Comparison of ENCODE assay signal across 15 mouse cellular contexts in genomic region chr11:84752007-84752406, GRCm38 (mm10).
DNase-seq lines count a peak whose midpoint lies in the region; ATAC-seq and TF ChIP-seq lines count a peak whose summit lies in the region.
"Had no signal": no experiment of that assay in that cellular context is flagged by ENCODE, and none has a peak within 500 bp of the region (broad histone marks: within the 10 kb centered on the region; RNA-seq: fewer than 3 reads in every experiment).

No protein-coding gene starts in this region.

- no peak overlapping the region for H3K27ac ChIP-seq in intestine, postnatal 0 days (ENCODE audit: low read depth, low read length)
- no peak overlapping the region for H3K27ac ChIP-seq in intestine, embryonic 16.5 days (ENCODE audit: low read length)
- H3K27ac ChIP-seq in midbrain, postnatal 0 days (ENCODE audit: low read depth, low read length) = no peak overlapping the region
- no peak overlapping the region for H3K27ac ChIP-seq in midbrain, embryonic 10.5 days (replicated peaks)
- no peak overlapping the region for H3K27ac ChIP-seq in forebrain, embryonic 10.5 days
- H3K27ac ChIP-seq: embryonic facial prominence, embryonic 13.5 days; hindbrain, embryonic 10.5 days; limb, embryonic 15.5 days had no signal

- no peaks in the 10 kb centered on the region for H3K27me3 ChIP-seq in intestine, postnatal 0 days (replicated peaks; ENCODE audit: control insufficient read depth, insufficient read depth, low read length)
- H3K27me3 ChIP-seq in intestine, embryonic 16.5 days (replicated peaks; ENCODE audit: control insufficient read depth, insufficient read depth, low read length) = no peaks in the 10 kb centered on the region
- H3K27me3 ChIP-seq in midbrain, postnatal 0 days (ENCODE audit: insufficient read depth, low read length) = no peaks in the 10 kb centered on the region
- peaks cover 44% of the 10 kb centered on the region for H3K27me3 ChIP-seq in midbrain, embryonic 10.5 days (ENCODE audit: low read depth, poor library complexity, severe bottlenecking)
- peaks cover 93% of the 10 kb centered on the region for H3K27me3 ChIP-seq in forebrain, embryonic 10.5 days (ENCODE audit: poor library complexity, severe bottlenecking)
- H3K27me3 ChIP-seq: limb, embryonic 15.5 days had no signal

- 79% methylated on average over 6 of the region's 6 CpGs for WGBS in intestine, postnatal 0 days
- WGBS in intestine, embryonic 16.5 days = 74% methylated on average over 6 of the region's 6 CpGs
- 78% methylated on average over 6 of the region's 6 CpGs for WGBS in midbrain, postnatal 0 days
- WGBS in midbrain, embryonic 10.5 days = 82% methylated on average over 6 of the region's 6 CpGs
- 78% methylated on average over 6 of the region's 6 CpGs for WGBS in forebrain, embryonic 10.5 days

- no peak overlapping the region for H3K4me3 ChIP-seq in intestine, postnatal 0 days (ENCODE audit: low read depth, low read length)
- H3K4me3 ChIP-seq in intestine, embryonic 16.5 days (ENCODE audit: low read length) = no peak overlapping the region
- no peak overlapping the region for H3K4me3 ChIP-seq in midbrain, postnatal 0 days (ENCODE audit: low read depth, low read length)
- no peak overlapping the region for H3K4me3 ChIP-seq in midbrain, embryonic 10.5 days
- no peak overlapping the region for H3K4me3 ChIP-seq in forebrain, embryonic 10.5 days
- H3K4me3 ChIP-seq: embryonic facial prominence, embryonic 13.5 days; hindbrain, embryonic 10.5 days; limb, embryonic 15.5 days had no signal

- no peak for ATAC-seq in intestine, postnatal 0 days
- ATAC-seq in intestine, embryonic 16.5 days = no peak
- ATAC-seq in midbrain, postnatal 0 days (ENCODE audit: low FRiP score) = no peak

- H3K9ac ChIP-seq in intestine, postnatal 0 days (ENCODE audit: low read depth, low read length) = no peak overlapping the region
- no peak overlapping the region for H3K9ac ChIP-seq in intestine, embryonic 16.5 days (ENCODE audit: low read depth, low read length)
- H3K9ac ChIP-seq in midbrain, postnatal 0 days (replicated peaks; ENCODE audit: low read length, poor library complexity, severe bottlenecking) = no peak overlapping the region
- H3K9ac ChIP-seq: embryonic facial prominence, embryonic 13.5 days; limb, embryonic 15.5 days had no signal

- peak; percentile 66 for DNase-seq in midbrain, postnatal 0 days (ENCODE audit: low spot score)
- DNase-seq in midbrain, embryonic 10.5 days (ENCODE audit: low spot score) = no peak
- peak; percentile 55 for DNase-seq in MEL-GATA-1-ER (ENCODE audit: extremely low read depth, low read depth)
- DNase-seq in induced T-regulatory cell, adult 2 months (ENCODE audit: low read depth) = peak; percentile 34
- no peak for DNase-seq in forebrain, embryonic 10.5 days (ENCODE audit: extremely low spot score, low spot score)
- DNase-seq in adrenal gland, postnatal 4 days (ENCODE audit: low spot score in 2 of 2) = no peak
- DNase-seq: adrenal gland, postnatal 14 days; cerebellum, adult 9-11 months; heart, adult 18-20 months; layer of hippocampus, postnatal 36 days had no signal

- peak; percentile 59 for TF ChIP-seq CTCF in intestine, postnatal 0 days (IDR thresholded peaks at IDR 0.05; ENCODE audit: low read depth)
- peak; percentile 55 for TF ChIP-seq CTCF in midbrain, postnatal 0 days (IDR thresholded peaks at IDR 0.05)

- H3K9me3 ChIP-seq in intestine, postnatal 0 days (ENCODE audit: control insufficient read depth) = no peaks in the 10 kb centered on the region
- H3K9me3 ChIP-seq in intestine, embryonic 16.5 days (ENCODE audit: control insufficient read depth, low read length) = no peaks in the 10 kb centered on the region
- H3K9me3 ChIP-seq in midbrain, postnatal 0 days (ENCODE audit: low read length) = no peaks in the 10 kb centered on the region
- H3K9me3 ChIP-seq in midbrain, embryonic 10.5 days (replicated peaks) = no peaks in the 10 kb centered on the region
- H3K9me3 ChIP-seq in forebrain, embryonic 10.5 days = no peaks in the 10 kb centered on the region
- H3K9me3 ChIP-seq: embryonic facial prominence, embryonic 13.5 days; hindbrain, embryonic 10.5 days; limb, embryonic 15.5 days had no signal

- no peak overlapping the region for H3K4me2 ChIP-seq in intestine, postnatal 0 days (replicated peaks; ENCODE audit: low read depth)
- H3K4me2 ChIP-seq in intestine, embryonic 16.5 days (ENCODE audit: low read depth, low read length) = no peak overlapping the region
- no peak overlapping the region for H3K4me2 ChIP-seq in midbrain, postnatal 0 days (ENCODE audit: low read depth, low read length, poor library complexity, severe bottlenecking)
- H3K4me2 ChIP-seq: embryonic facial prominence, embryonic 13.5 days; limb, embryonic 15.5 days had no signal

- H3K36me3 ChIP-seq in intestine, postnatal 0 days (ENCODE audit: control insufficient read depth, insufficient read depth) = no peaks in the 10 kb centered on the region
- no peaks in the 10 kb centered on the region for H3K36me3 ChIP-seq in intestine, embryonic 16.5 days (ENCODE audit: control insufficient read depth, insufficient read depth, low read length)
- H3K36me3 ChIP-seq in midbrain, postnatal 0 days (ENCODE audit: insufficient read depth, low read length) = no peaks in the 10 kb centered on the region
- H3K36me3 ChIP-seq in midbrain, embryonic 10.5 days = no peaks in the 10 kb centered on the region
- no peaks in the 10 kb centered on the region for H3K36me3 ChIP-seq in forebrain, embryonic 10.5 days (replicated peaks)
- H3K36me3 ChIP-seq: embryonic facial prominence, embryonic 13.5 days; hindbrain, embryonic 10.5 days; limb, embryonic 15.5 days had no signal

- H3K4me1 ChIP-seq in intestine, postnatal 0 days (replicated peaks; ENCODE audit: control insufficient read depth, insufficient read depth, low read length) = no peaks in the 10 kb centered on the region
- no peaks in the 10 kb centered on the region for H3K4me1 ChIP-seq in intestine, embryonic 16.5 days (ENCODE audit: control insufficient read depth, insufficient read depth, low read length)
- H3K4me1 ChIP-seq in midbrain, postnatal 0 days (ENCODE audit: insufficient read depth, low read length) = no peaks in the 10 kb centered on the region
- H3K4me1 ChIP-seq in midbrain, embryonic 10.5 days = peaks cover 24% of the 10 kb centered on the region
- peaks cover 33% of the 10 kb centered on the region for H3K4me1 ChIP-seq in forebrain, embryonic 10.5 days
- H3K4me1 ChIP-seq: limb, embryonic 15.5 days had no signal

Comparison
In these comparisons a context has a peak if more than half of its experiments do, and no peak if none do; other contexts are left out.
1. DNase-seq: peak in midbrain, postnatal 0 days (single experiment), MEL-GATA-1-ER (single experiment) and induced T-regulatory cell, adult 2 months (single experiment); none in midbrain, embryonic 10.5 days (single experiment), forebrain, embryonic 10.5 days (single experiment) and adrenal gland, postnatal 4 days (0 of 2).